Mouse (Mus musculus) brain, embryonic 14.5 days (tissue): ENCODE measurements around the gene Cmtm4.

ENCODE experiments used
- CTCF ChIP-seq: fragments of 200-500 bp; IDR thresholded peaks from 2 replicates; pipeline ENCODE4 v1.5.1; 2012; ENCODE audit warnings: inconsistent platforms, mild to moderate bottlenecking, moderate library complexity, borderline replicate concordance; ENCODE audit not compliant: insufficient read depth, insufficient read length; ENCODE audit errors: extremely low read depth
- POLR2A ChIP-seq: fragments of 200-500 bp; IDR thresholded peaks from 2 replicates; pipeline ENCODE4 v1.6.1; 2012; ENCODE audit warnings: mild to moderate bottlenecking, inconsistent platforms, borderline replicate concordance; ENCODE audit not compliant: poor library complexity, insufficient read depth, insufficient read length, severe bottlenecking; ENCODE audit errors: extremely low read depth

GRCm38 (mm10) chr8:104339229-104339982, 56.2 kb downstream of the Cmtm4 start, which contains the start of gene Cmtm3:
- no peak for TF ChIP-seq POLR2A
- TF ChIP-seq CTCF: no peak
